Mouse (Mus musculus): ENCODE data around the gene Aamdc. TPM values are rescaled to one million over a fixed set of nuclear protein-coding genes. Genes with fewer than 3 reads are reported as not detected.

Gene Aamdc
- total and polyA plus RNA-seq, 3 experiments, result 16.6 to 20.2 TPM; not detected in 1

- TF ChIP-seq MEF2A (IDR thresholded peaks at IDR 0.05; ENCODE audit: extremely low read depth, insufficient replicate concordance, low read depth, low read length, poor library complexity, severe bottlenecking) (no peak), TBP (IDR thresholded peaks at IDR 0.05; ENCODE audit: low read depth, low read length) (no peak), ZKSCAN1 (IDR thresholded peaks at IDR 0.05; ENCODE audit: low read depth, low read length) (no peak), POLR2A (IDR thresholded peaks at IDR 0.05; ENCODE audit: control insufficient read depth in 1 of 2, insufficient read depth in 1 of 2, low read depth in 1 of 2, low read length in 2 of 2, poor library complexity in 1 of 2) (no peak), NRF1 (IDR thresholded peaks at IDR 0.05; ENCODE audit: insufficient read depth, low read depth, low read length, poor library complexity, severe bottlenecking) (no peak), USF2 (IDR thresholded peaks at IDR 0.05; ENCODE audit: borderline replicate concordance in 1 of 2, insufficient read depth in 1 of 2, low read depth in 1 of 2, low read length in 2 of 2) (no peak), ETS1 (IDR thresholded peaks at IDR 0.05; ENCODE audit: low read depth, low read length) (no peak), ZC3H11A (IDR thresholded peaks at IDR 0.05; ENCODE audit: low read depth, low read length) (no peak), E2F4 (IDR thresholded peaks at IDR 0.05; ENCODE audit: borderline replicate concordance, low read depth, low read length) (no peak), ZMIZ1 (IDR thresholded peaks at IDR 0.05; ENCODE audit: low read depth, low read length) (no peak), NELFE (IDR thresholded peaks at IDR 0.05; ENCODE audit: low read depth, low read length) (no peak), MAZ (IDR thresholded peaks at IDR 0.05; ENCODE audit: low read depth, low read length) (no peak), MXI1 (IDR thresholded peaks at IDR 0.05; ENCODE audit: low read depth, low read length) (no peak)
- no peak for DNase-seq (ENCODE audit: low read depth, low spot score)
- peaks cover 0 to 9% of the 10 kb centered on the region in 2 experiments; a peak in 2 of 4 replicates for H3K36me3 ChIP-seq (ENCODE audit: control insufficient read depth in 1 of 2, insufficient read depth in 2 of 2, low read length in 2 of 2)
- H3K27ac ChIP-seq (ENCODE audit: control insufficient read depth, low read depth, low read length), result no peak overlapping the region
- H3K9ac ChIP-seq (ENCODE audit: control insufficient read depth, low read depth, low read length, poor library complexity, severe bottlenecking), result no peak overlapping the region
- no peaks in the 10 kb centered on the region for H3K79me2 ChIP-seq (ENCODE audit: control insufficient read depth, insufficient read depth, low read length, poor library complexity)
- no peaks in the 10 kb centered on the region for H3K27me3 ChIP-seq (ENCODE audit: control insufficient read depth in 1 of 2, insufficient read depth in 2 of 2, low read length in 2 of 2)
- no peaks in the 10 kb centered on the region for H3K9me3 ChIP-seq (replicated peaks; ENCODE audit: insufficient read depth, low read length)
- H3K4me1 ChIP-seq (ENCODE audit: control insufficient read depth in 1 of 2, insufficient read depth in 2 of 2, low read length in 2 of 2), result no peaks in the 10 kb centered on the region
- no peak overlapping the region for H3K4me3 ChIP-seq (ENCODE audit: control insufficient read depth in 1 of 2, insufficient read depth in 1 of 2, low read depth in 2 of 2, low read length in 2 of 2)
Observed at GRCm38 (mm10) chr7:97536571-97536970, 42.7 kb downstream of the Aamdc start.

GRCm38 (mm10) chr7:97535531-97535930 lies 43.8 kb downstream of the Aamdc start:
- Histone ChIP-seq H3K79me2 (ENCODE audit: control insufficient read depth, insufficient read depth, low read length, poor library complexity) (no peaks in the 10 kb centered on the region), H3K27ac (ENCODE audit: control insufficient read depth, low read depth, low read length) (no peak overlapping the region), H3K9ac (ENCODE audit: control insufficient read depth, low read depth, low read length, poor library complexity, severe bottlenecking) (no peak overlapping the region), H3K9me3 (replicated peaks; ENCODE audit: insufficient read depth, low read length) (no peaks in the 10 kb centered on the region), H3K4me1 (ENCODE audit: control insufficient read depth in 1 of 2, insufficient read depth in 2 of 2, low read length in 2 of 2) (no peaks in the 10 kb centered on the region), H3K36me3 (ENCODE audit: control insufficient read depth in 1 of 2, insufficient read depth in 2 of 2, low read length in 2 of 2) (peaks cover 0 to 7% of the 10 kb centered on the region in 2 experiments; a peak in 2 of 4 replicates), H3K4me3 (ENCODE audit: control insufficient read depth in 1 of 2, insufficient read depth in 1 of 2, low read depth in 2 of 2, low read length in 2 of 2) (no peak overlapping the region), H3K27me3 (ENCODE audit: control insufficient read depth in 1 of 2, insufficient read depth in 2 of 2, low read length in 2 of 2) (no peaks in the 10 kb centered on the region)
- no peak for TF ChIP-seq CTCF (IDR thresholded peaks at IDR 0.05 in 2 of 3, conservative IDR thresholded peaks at IDR 0.05 in 1 of 3; ENCODE audit: control insufficient read depth in 1 of 3, insufficient read depth in 1 of 3, low read depth in 2 of 3, low read length in 3 of 3, poor library complexity in 1 of 3, severe bottlenecking in 1 of 3)
- TF ChIP-seq BHLHE40 (IDR thresholded peaks at IDR 0.05; ENCODE audit: borderline replicate concordance, low read depth, low read length), result no peak
- TF ChIP-seq ETS1 (IDR thresholded peaks at IDR 0.05; ENCODE audit: low read depth, low read length), result no peak
- TF ChIP-seq E2F4 (IDR thresholded peaks at IDR 0.05; ENCODE audit: borderline replicate concordance, low read depth, low read length), result no peak
- no peak for TF ChIP-seq ZKSCAN1 (IDR thresholded peaks at IDR 0.05; ENCODE audit: low read depth, low read length)
- no peak for TF ChIP-seq TCF12 (IDR thresholded peaks at IDR 0.05; ENCODE audit: low read depth, low read length)
- TF ChIP-seq MYB (IDR thresholded peaks at IDR 0.05; ENCODE audit: low read depth, low read length), result no peak
- no peak for TF ChIP-seq GATA1 (IDR thresholded peaks at IDR 0.05; ENCODE audit: low read depth, low read length)
- TF ChIP-seq JUND (IDR thresholded peaks at IDR 0.05; ENCODE audit: low read depth, low read length), result no peak
- no peak for TF ChIP-seq GABPA (IDR thresholded peaks at IDR 0.05; ENCODE audit: low read depth, low read length)
- no peak for TF ChIP-seq RCOR1 (IDR thresholded peaks at IDR 0.05; ENCODE audit: low read depth, low read length)
- no peak for TF ChIP-seq MAX (IDR thresholded peaks at IDR 0.05; ENCODE audit: low read length)
- TF ChIP-seq POLR2AphosphoS2 (IDR thresholded peaks at IDR 0.05; ENCODE audit: low read length), result no peak
- no peak for TF ChIP-seq RAD21 (IDR thresholded peaks at IDR 0.05; ENCODE audit: low read depth, low read length)
- no peak for TF ChIP-seq MAZ (IDR thresholded peaks at IDR 0.05; ENCODE audit: low read depth, low read length)
- TF ChIP-seq ZC3H11A (IDR thresholded peaks at IDR 0.05; ENCODE audit: low read depth, low read length), result no peak
- no peak for TF ChIP-seq MEF2A (IDR thresholded peaks at IDR 0.05; ENCODE audit: extremely low read depth, insufficient replicate concordance, low read depth, low read length, poor library complexity, severe bottlenecking)
- no peak for TF ChIP-seq MXI1 (IDR thresholded peaks at IDR 0.05; ENCODE audit: low read depth, low read length)
- no peak for TF ChIP-seq MAFK (IDR thresholded peaks at IDR 0.05; ENCODE audit: borderline replicate concordance, low read depth, low read length)
- DNase-seq (ENCODE audit: low read depth, low spot score), result no peak

Data from MEL (cell line).